Mouse (Mus musculus): ENCODE results near the gene Mlh3. TPM values are rescaled to one million over a fixed set of nuclear protein-coding genes. Genes with fewer than 3 reads are reported as not detected.

The Mlh3 gene
- polyA plus RNA-seq, 1 experiment = 10.9 TPM

GRCm38 (mm10) chr12:85227876-85228599 is 42.4 kb downstream of the Mlh3 start:
- no peak for DNase-seq (ENCODE audit: low spot score)

GRCm38 (mm10) chr12:85227227-85227626 is 43.2 kb downstream of the Mlh3 start:
- no peak for DNase-seq (ENCODE audit: low spot score)

- DNase-seq (ENCODE audit: low spot score) = no peak
Observed at GRCm38 (mm10) chr12:85219905-85220290, 50.5 kb downstream of the Mlh3 start.

- DNase-seq (ENCODE audit: low spot score) = peak; percentile 89
Observed at GRCm38 (mm10) chr12:85219236-85219904, 51.0 kb downstream of the Mlh3 start, which contains the start of gene Eif2b2. TSS of gene Eif2b2 (plus strand) at chr12:85219481.

- DNase-seq (ENCODE audit: low spot score) = no peak
Observed at GRCm38 (mm10) chr12:85217733-85218310, 52.6 kb downstream of the Mlh3 start.

- no peak for DNase-seq (ENCODE audit: low spot score)
Observed at GRCm38 (mm10) chr12:85215031-85215430, 55.4 kb downstream of the Mlh3 start.

- no peak for DNase-seq (ENCODE audit: low spot score)
Observed at GRCm38 (mm10) chr12:85208687-85209199, 61.7 kb downstream of the Mlh3 start.

GRCm38 (mm10) chr12:85205425-85205824 is 65.0 kb downstream of the Mlh3 start:
- no peak for DNase-seq (ENCODE audit: low spot score)

GRCm38 (mm10) chr12:85204105-85204504 is 66.3 kb downstream of the Mlh3 start:
- no peak for DNase-seq (ENCODE audit: low spot score)

- DNase-seq (ENCODE audit: low spot score) = no peak
Observed at GRCm38 (mm10) chr12:85203699-85204098, 66.7 kb downstream of the Mlh3 start.

- DNase-seq (ENCODE audit: low spot score) = no peak
Observed at GRCm38 (mm10) chr12:85202191-85202590, 68.2 kb downstream of the Mlh3 start.

GRCm38 (mm10) chr12:85201830-85202147 is 68.6 kb downstream of the Mlh3 start:
- no peak for DNase-seq (ENCODE audit: low spot score)

- no peak for DNase-seq (ENCODE audit: low spot score)
Observed at GRCm38 (mm10) chr12:85200929-85201829, 69.2 kb downstream of the Mlh3 start.

GRCm38 (mm10) chr12:85199954-85200353 is 70.4 kb downstream of the Mlh3 start:
- DNase-seq (ENCODE audit: low spot score) = no peak

- DNase-seq (ENCODE audit: low spot score) = no peak
Observed at GRCm38 (mm10) chr12:85197936-85198335, 72.5 kb downstream of the Mlh3 start.

GRCm38 (mm10) chr12:85197371-85197770 is 73.0 kb downstream of the Mlh3 start:
- no peak for DNase-seq (ENCODE audit: low spot score)

- DNase-seq (ENCODE audit: low spot score) = no peak
Observed at GRCm38 (mm10) chr12:85196191-85196590, 74.2 kb downstream of the Mlh3 start.

- DNase-seq (ENCODE audit: low spot score) = no peak
Observed at GRCm38 (mm10) chr12:85195086-85195485, 75.3 kb downstream of the Mlh3 start.

GRCm38 (mm10) chr12:85194623-85195018 is 75.8 kb downstream of the Mlh3 start:
- no peak for DNase-seq (ENCODE audit: low spot score)

- DNase-seq (ENCODE audit: low spot score) = no peak
Observed at GRCm38 (mm10) chr12:85193923-85194622, 76.3 kb downstream of the Mlh3 start.

GRCm38 (mm10) chr12:85193146-85193545 is 77.3 kb downstream of the Mlh3 start:
- no peak for DNase-seq (ENCODE audit: low spot score)
